Mouse (Mus musculus): ENCODE results near the gene Gpr139. TPM values are rescaled to one million over a fixed set of nuclear protein-coding genes. Genes with fewer than 3 reads are reported as not detected.
A peak's percentile ranks its signal among the peaks of the same experiment; 100 is the strongest.

Gpr139 gene
- total RNA-seq (2014; fragmentation: Nextera tagmentation) (not detected in 2 replicates), total RNA-seq (2017) (0.06 TPM in 1 of 2 replicates, not detected in the other), polyA plus RNA-seq (2012) (not detected in 2 replicates)

DNA sequence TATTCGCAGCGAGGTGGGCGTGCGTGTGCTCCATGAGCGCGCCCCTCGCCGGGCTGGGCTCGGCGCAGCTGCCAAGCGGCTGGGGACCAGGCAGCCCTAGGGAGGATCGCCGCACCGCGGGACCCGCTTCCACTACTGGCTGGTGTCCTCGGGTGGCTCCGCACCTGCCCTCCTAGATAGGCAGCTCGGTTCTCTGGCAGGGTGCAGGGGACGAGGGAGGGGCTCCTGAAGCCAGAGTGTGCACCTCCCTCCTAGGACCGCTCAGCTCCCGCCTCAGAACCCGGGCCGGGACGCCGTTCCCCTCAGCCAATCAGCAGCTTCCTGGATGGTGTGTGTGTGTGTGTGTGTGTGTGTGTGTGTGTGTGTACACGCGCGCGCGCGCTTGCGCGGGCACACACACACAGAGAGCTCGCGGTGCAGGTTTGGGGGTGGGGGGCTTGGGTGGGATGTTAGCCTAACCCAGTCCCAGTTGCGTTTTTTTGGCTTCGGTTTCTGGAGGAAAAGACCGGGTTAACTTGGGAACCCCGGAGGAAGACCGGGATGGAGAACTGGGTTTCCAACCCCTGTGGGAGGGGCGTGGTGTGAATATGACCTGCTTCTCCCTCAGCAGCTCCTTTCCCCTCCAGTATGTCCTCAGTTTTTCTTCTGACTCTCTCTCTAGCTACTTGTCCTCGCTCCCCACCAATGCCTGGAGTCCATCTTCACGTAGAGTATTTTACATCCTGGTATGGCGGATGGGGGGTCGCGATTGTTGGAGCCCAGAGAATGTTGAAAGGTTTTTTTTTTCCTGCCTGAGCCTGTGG, at the start of gene Gpr139:
Gene Gpr139 (minus strand): TSS at position 263 of the 803 bp plus-strand sequence.
- no peak for TF ChIP-seq CTCF (IDR thresholded peaks at IDR 0.05; ENCODE audit: low read depth, low read length)
- TF ChIP-seq TAL1 (conservative IDR thresholded peaks at IDR 0.05; ENCODE audit: low read depth, low read length): no peak
- TF ChIP-seq GATA1 (IDR thresholded peaks at IDR 0.05; ENCODE audit: borderline replicate concordance, low read length): no peak
- no peak for TF ChIP-seq GATA2 (IDR thresholded peaks at IDR 0.05; ENCODE audit: borderline replicate concordance, low read depth, low read length)
- TF ChIP-seq POLR2AphosphoS5 (IDR thresholded peaks at IDR 0.05; ENCODE audit: insufficient replicate concordance, low read depth, low read length): no peak
- H3K36me3 ChIP-seq (replicated peaks): no peaks in the 10 kb centered on the region
- DNase-seq (ENCODE audit: low spot score) (no peak), ATAC-seq (ENCODE audit: extremely low read depth, insufficient number of reproducible peaks, low FRiP score, poor library complexity, severe bottlenecking) (no peak)
- H3K4me3 ChIP-seq (ENCODE audit: low read depth, low read length): peak within 1 kb of the TSS; percentile 4; the same call in 1 of the 2 replicates
- no peaks in the 10 kb centered on the region for H3K4me1 ChIP-seq (ENCODE audit: insufficient read depth, low read depth, low read length)
- H3K9me3 ChIP-seq (replicated peaks): peaks cover 65% of the 10 kb centered on the region
- no peaks in the 10 kb centered on the region for H3K27me3 ChIP-seq (ENCODE audit: insufficient read depth, low read length)

DNA sequence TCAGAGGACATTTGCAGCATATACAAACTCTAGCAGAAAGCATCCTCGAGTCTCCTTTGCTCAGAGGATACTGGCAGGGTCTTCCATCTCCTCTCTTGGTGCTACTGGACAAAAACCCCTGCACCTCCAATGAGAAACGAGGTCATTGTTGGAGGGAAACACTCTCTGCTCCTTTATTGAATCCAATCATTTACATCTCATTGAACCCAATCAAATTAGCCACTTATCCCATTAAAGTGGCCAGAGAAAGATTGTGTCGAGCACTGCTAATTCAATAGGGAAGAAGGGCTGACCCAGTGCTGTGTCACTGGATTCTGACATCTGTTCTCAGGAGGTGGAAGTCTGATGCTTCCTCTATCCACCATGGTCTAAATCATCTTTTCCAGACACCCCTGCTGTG, 46.6 kb upstream of the Gpr139 start:
- H3K36me3 ChIP-seq (replicated peaks): no peaks in the 10 kb centered on the region
- no peak for ATAC-seq (ENCODE audit: extremely low read depth, insufficient number of reproducible peaks, low FRiP score, poor library complexity, severe bottlenecking)
- H3K9me3 ChIP-seq (replicated peaks): peaks cover 19% of the 10 kb centered on the region
- DNase-seq (ENCODE audit: low spot score): no peak
- TF ChIP-seq GATA1 (IDR thresholded peaks at IDR 0.05; ENCODE audit: borderline replicate concordance, low read length) (no peak), GATA2 (IDR thresholded peaks at IDR 0.05; ENCODE audit: borderline replicate concordance, low read depth, low read length) (no peak), POLR2AphosphoS5 (IDR thresholded peaks at IDR 0.05; ENCODE audit: insufficient replicate concordance, low read depth, low read length) (no peak), CTCF (IDR thresholded peaks at IDR 0.05; ENCODE audit: low read depth, low read length) (no peak), TAL1 (conservative IDR thresholded peaks at IDR 0.05; ENCODE audit: low read depth, low read length) (no peak)
- H3K27me3 ChIP-seq (ENCODE audit: insufficient read depth, low read length): no peaks in the 10 kb centered on the region
- no peaks in the 10 kb centered on the region for H3K4me1 ChIP-seq (ENCODE audit: insufficient read depth, low read depth, low read length)
- H3K4me3 ChIP-seq (ENCODE audit: low read depth, low read length): no peak overlapping the region

DNA sequence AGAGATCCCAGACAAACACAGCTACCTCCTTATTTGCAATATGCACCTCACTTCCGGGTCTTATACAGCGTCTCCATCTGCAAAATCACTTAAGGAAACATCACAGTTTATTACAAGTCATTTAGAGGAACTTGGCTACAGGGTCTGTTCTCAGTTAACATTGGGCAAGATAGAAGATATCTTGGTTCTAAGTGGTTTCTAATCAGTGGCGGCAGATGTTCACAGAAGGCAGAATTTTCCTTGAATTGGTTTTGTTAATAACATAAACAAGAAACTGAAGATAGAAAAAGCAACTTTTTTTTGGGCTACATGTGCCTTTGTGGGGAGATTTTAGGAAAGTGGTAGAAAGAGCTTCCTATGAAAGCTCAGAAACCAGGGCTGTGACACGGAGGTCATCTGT, 38.3 kb upstream of the Gpr139 start:
- no peak for ATAC-seq (ENCODE audit: extremely low read depth, insufficient number of reproducible peaks, low FRiP score, poor library complexity, severe bottlenecking)
- TF ChIP-seq GATA2 (IDR thresholded peaks at IDR 0.05; ENCODE audit: borderline replicate concordance, low read depth, low read length) (no peak), GATA1 (IDR thresholded peaks at IDR 0.05; ENCODE audit: borderline replicate concordance, low read length) (no peak), CTCF (IDR thresholded peaks at IDR 0.05; ENCODE audit: low read depth, low read length) (no peak), POLR2AphosphoS5 (IDR thresholded peaks at IDR 0.05; ENCODE audit: insufficient replicate concordance, low read depth, low read length) (no peak), TAL1 (conservative IDR thresholded peaks at IDR 0.05; ENCODE audit: low read depth, low read length) (no peak)
- H3K4me3 ChIP-seq (ENCODE audit: low read depth, low read length): no peak overlapping the region

GRCm38 (mm10) chr7:119219121-119219520, 34.7 kb upstream of the Gpr139 start:
- no peak for DNase-seq (ENCODE audit: low spot score)
- TF ChIP-seq GATA1 (IDR thresholded peaks at IDR 0.05; ENCODE audit: borderline replicate concordance, low read length) (no peak), GATA2 (IDR thresholded peaks at IDR 0.05; ENCODE audit: borderline replicate concordance, low read depth, low read length) (no peak), CTCF (IDR thresholded peaks at IDR 0.05; ENCODE audit: low read depth, low read length) (no peak), POLR2AphosphoS5 (IDR thresholded peaks at IDR 0.05; ENCODE audit: insufficient replicate concordance, low read depth, low read length) (no peak), TAL1 (conservative IDR thresholded peaks at IDR 0.05; ENCODE audit: low read depth, low read length) (no peak)
- H3K4me3 ChIP-seq (ENCODE audit: low read depth, low read length): no peak overlapping the region
- H3K9me3 ChIP-seq (replicated peaks): peaks cover 9% of the 10 kb centered on the region
- no peaks in the 10 kb centered on the region for H3K4me1 ChIP-seq (ENCODE audit: insufficient read depth, low read depth, low read length)
- H3K36me3 ChIP-seq (replicated peaks): no peaks in the 10 kb centered on the region
- ATAC-seq (ENCODE audit: extremely low read depth, insufficient number of reproducible peaks, low FRiP score, poor library complexity, severe bottlenecking): no peak
- no peaks in the 10 kb centered on the region for H3K27me3 ChIP-seq (ENCODE audit: insufficient read depth, low read length)

More for the DNA sequence above, 38.3 kb upstream of the Gpr139 start:
- H3K27me3 ChIP-seq (ENCODE audit: insufficient read depth, low read length): no peaks in the 10 kb centered on the region
- DNase-seq (ENCODE audit: low spot score): no peak
- no peaks in the 10 kb centered on the region for H3K36me3 ChIP-seq (replicated peaks)
- H3K4me1 ChIP-seq (ENCODE audit: insufficient read depth, low read depth, low read length): no peaks in the 10 kb centered on the region
- peaks cover 8% of the 10 kb centered on the region; the same call in 1 of the 2 replicates for H3K9me3 ChIP-seq (replicated peaks)

GRCm38 (mm10) chr7:119207251-119207650, 22.8 kb upstream of the Gpr139 start:
- Histone ChIP-seq H3K9me3 (replicated peaks) (peaks cover 16% of the 10 kb centered on the region), H3K27me3 (ENCODE audit: insufficient read depth, low read length) (no peaks in the 10 kb centered on the region), H3K4me3 (ENCODE audit: low read depth, low read length) (no peak overlapping the region), H3K36me3 (replicated peaks) (no peaks in the 10 kb centered on the region), H3K4me1 (ENCODE audit: insufficient read depth, low read depth, low read length) (no peaks in the 10 kb centered on the region)
- ATAC-seq (ENCODE audit: extremely low read depth, insufficient number of reproducible peaks, low FRiP score, poor library complexity, severe bottlenecking) (no peak), DNase-seq (ENCODE audit: low spot score) (no peak)
- TF ChIP-seq POLR2AphosphoS5 (IDR thresholded peaks at IDR 0.05; ENCODE audit: insufficient replicate concordance, low read depth, low read length) (no peak), GATA1 (IDR thresholded peaks at IDR 0.05; ENCODE audit: borderline replicate concordance, low read length) (no peak), GATA2 (IDR thresholded peaks at IDR 0.05; ENCODE audit: borderline replicate concordance, low read depth, low read length) (no peak), CTCF (IDR thresholded peaks at IDR 0.05; ENCODE audit: low read depth, low read length) (no peak), TAL1 (conservative IDR thresholded peaks at IDR 0.05; ENCODE audit: low read depth, low read length) (no peak)

GRCm38 (mm10) chr7:119186374-119186773, 2.0 kb upstream of the Gpr139 start:
- Histone ChIP-seq H3K4me1 (ENCODE audit: insufficient read depth, low read depth, low read length) (no peaks in the 10 kb centered on the region), H3K4me3 (ENCODE audit: low read depth, low read length) (no peak overlapping the region), H3K9me3 (replicated peaks) (peaks cover 58% of the 10 kb centered on the region), H3K36me3 (replicated peaks) (no peaks in the 10 kb centered on the region), H3K27me3 (ENCODE audit: insufficient read depth, low read length) (no peaks in the 10 kb centered on the region)
- no peak for ATAC-seq (ENCODE audit: extremely low read depth, insufficient number of reproducible peaks, low FRiP score, poor library complexity, severe bottlenecking)
- DNase-seq (ENCODE audit: low spot score): no peak
- no peak for TF ChIP-seq TAL1 (conservative IDR thresholded peaks at IDR 0.05; ENCODE audit: low read depth, low read length)
- no peak for TF ChIP-seq CTCF (IDR thresholded peaks at IDR 0.05; ENCODE audit: low read depth, low read length)
- no peak for TF ChIP-seq GATA2 (IDR thresholded peaks at IDR 0.05; ENCODE audit: borderline replicate concordance, low read depth, low read length)
- TF ChIP-seq GATA1 (IDR thresholded peaks at IDR 0.05; ENCODE audit: borderline replicate concordance, low read length): no peak
- no peak for TF ChIP-seq POLR2AphosphoS5 (IDR thresholded peaks at IDR 0.05; ENCODE audit: insufficient replicate concordance, low read depth, low read length)
